Mouse (Mus musculus) lung, postnatal 0 days (tissue): ENCODE data around the gene Chn2. TPM values are rescaled to one million over a fixed set of nuclear protein-coding genes. Genes with fewer than 3 reads are reported as not detected.

Experiments
- ATAC-seq: fragments of 200-750 bp; cut with Nextera tagmentation; 2 replicates; pipeline ENCODE4 v1.8.0; 2017; ENCODE audit warnings: moderate library complexity
- DNase-seq: peaks from one replicate; pipeline ENCODE4 v3.0.0-alpha.2; 2016; ENCODE audit warnings: low spot score
- H3K27ac ChIP-seq: fragments of 300-500 bp; sonication (generic); 2 replicates; pipeline ENCODE4 v1.5.1; 2014; ENCODE audit warnings: antibody characterized with exemption, mild to moderate bottlenecking, low read length, mixed read lengths
- H3K27me3 ChIP-seq: fragments of 300-500 bp; sonication (generic); replicated peaks from 2 replicates; pipeline ENCODE4 v1.6.1; 2014; ENCODE audit warnings: low read length, mixed read lengths; ENCODE audit not compliant: insufficient read depth
- H3K36me3 ChIP-seq: fragments of 300-500 bp; sonication (generic); 2 replicates; pipeline ENCODE4 v1.6.1; 2014; ENCODE audit warnings: low read length, mixed read lengths; ENCODE audit not compliant: insufficient read depth
- H3K4me1 ChIP-seq: fragments of 300-500 bp; sonication (generic); 2 replicates; pipeline ENCODE4 v1.6.1; 2014; ENCODE audit warnings: antibody characterized with exemption, low read depth, low read length, mixed read lengths; ENCODE audit not compliant: insufficient read depth
- H3K4me2 ChIP-seq: fragments of 300-500 bp; sonication (generic); replicated peaks from 2 replicates; pipeline ENCODE4 v1.6.1; 2014; ENCODE audit warnings: low read depth, mild to moderate bottlenecking, low read length, moderate library complexity, mixed read lengths
- H3K4me3 ChIP-seq: fragments of 300-500 bp; sonication (generic); 2 replicates; pipeline ENCODE4 v1.5.1; 2014; ENCODE audit warnings: low read depth, low read length
- H3K9ac ChIP-seq: fragments of 300-500 bp; sonication (generic); replicated peaks from 2 replicates; pipeline ENCODE4 v1.6.1; 2014; ENCODE audit warnings: low read depth, mild to moderate bottlenecking
- H3K9me3 ChIP-seq: fragments of 300-500 bp; sonication (generic); 2 replicates; pipeline ENCODE4 v1.6.1; 2016; ENCODE audit warnings: low read length, mixed read lengths
- CTCF ChIP-seq: IDR thresholded peaks from 2 replicates; pipeline ENCODE4 v1.5.1; 2016; ENCODE audit warnings: antibody characterized with exemption, mild to moderate bottlenecking
- EP300 ChIP-seq: IDR thresholded peaks from 2 replicates; pipeline ENCODE4 v1.6.1; 2016; ENCODE audit warnings: antibody characterized with exemption, mild to moderate bottlenecking, control low read depth
- WGBS: fragments of 180-500 bp; shearing (Covaris S2); extraction: QIAGEN DNeasy Blood & Tissue Kit; methylation state at CpG from one replicate; pipeline ENCODE4 v1.1.7; 2014; 5-methylcytosine and 5-hydroxymethylcytosine counted together
- polyA plus RNA-seq: library from polyadenylated mRNA; unstranded; fragments of >200 nt; fragmentation: Nextera tagmentation; extraction: Ambion mirVana; gene quantifications from 2 replicates; pipeline ENCODE4 v1.2.1, GENCODE M21; 2015

Chn2 gene
- polyA plus RNA-seq, 1 experiment from 2014 or later: 6.8 TPM

GRCm38 (mm10) chr6:54242286-54242685 lies 202.9 kb downstream of the Chn2 start:
- Histone ChIP-seq H3K4me3 (no peak overlapping the region), H3K9ac (no peak overlapping the region), H3K4me1 (no peaks in the 10 kb centered on the region), H3K36me3 (no peaks in the 10 kb centered on the region), H3K27me3 (no peaks in the 10 kb centered on the region), H3K4me2 (no peak overlapping the region), H3K9me3 (no peaks in the 10 kb centered on the region), H3K27ac (no peak overlapping the region)
- TF ChIP-seq CTCF (peak; percentile 12), EP300 (no peak)
- peak; percentile 41 for DNase-seq
- WGBS: 38% methylated on average over 9 of the region's 9 CpGs
- ATAC-seq: peak; percentile 12

- TF ChIP-seq EP300: no peak
- TF ChIP-seq CTCF: no peak
- H3K27ac ChIP-seq: no peak overlapping the region
- no peak overlapping the region for H3K9ac ChIP-seq
- no peak overlapping the region for H3K4me2 ChIP-seq
- ATAC-seq (no peak), DNase-seq (no peak)
- no peaks in the 10 kb centered on the region for H3K27me3 ChIP-seq
- 71% methylated on average over 8 of the region's 8 CpGs for WGBS
- H3K4me3 ChIP-seq: no peak overlapping the region
- no peaks in the 10 kb centered on the region for H3K4me1 ChIP-seq
- no peaks in the 10 kb centered on the region for H3K36me3 ChIP-seq
- H3K9me3 ChIP-seq: no peaks in the 10 kb centered on the region
Observed at GRCm38 (mm10) chr6:54248354-54249252, 209.2 kb downstream of the Chn2 start.

GRCm38 (mm10) chr6:54251401-54252191 lies 212.2 kb downstream of the Chn2 start:
- Histone ChIP-seq H3K9me3 (no peaks in the 10 kb centered on the region), H3K4me2 (no peak overlapping the region), H3K27me3 (no peaks in the 10 kb centered on the region), H3K36me3 (no peaks in the 10 kb centered on the region), H3K9ac (no peak overlapping the region), H3K27ac (no peak overlapping the region), H3K4me1 (no peaks in the 10 kb centered on the region), H3K4me3 (no peak overlapping the region)
- WGBS: 61% methylated on average over 17 of the region's 17 CpGs
- TF ChIP-seq EP300: no peak
- DNase-seq (peak; percentile 37), ATAC-seq (peak; percentile 35; the same call in 1 of the 2 replicates)

GRCm38 (mm10) chr6:54253206-54253605 lies 213.9 kb downstream of the Chn2 start:
- H3K9ac ChIP-seq: no peak overlapping the region
- no peak overlapping the region for H3K4me3 ChIP-seq
- no peaks in the 10 kb centered on the region for H3K36me3 ChIP-seq
- H3K9me3 ChIP-seq: no peaks in the 10 kb centered on the region
- H3K27ac ChIP-seq: no peak overlapping the region
- no peak overlapping the region for H3K4me2 ChIP-seq
- 0 out of 2 replicates have a peak, but pooled peaks have one; percentile 8 for ATAC-seq
- DNase-seq: no peak
- peak; percentile 68 for TF ChIP-seq CTCF
- no peak for TF ChIP-seq EP300
- H3K4me1 ChIP-seq: no peaks in the 10 kb centered on the region
- no peaks in the 10 kb centered on the region for H3K27me3 ChIP-seq
- WGBS: 66% methylated on average over 5 of the region's 5 CpGs

- Histone ChIP-seq H3K4me3 (no peak overlapping the region), H3K9ac (no peak overlapping the region), H3K27ac (no peak overlapping the region), H3K27me3 (no peaks in the 10 kb centered on the region), H3K36me3 (no peaks in the 10 kb centered on the region), H3K4me2 (no peak overlapping the region), H3K4me1 (no peaks in the 10 kb centered on the region), H3K9me3 (no peaks in the 10 kb centered on the region)
- ATAC-seq (peak; percentile 14; the same call in 1 of the 2 replicates), DNase-seq (no peak)
- TF ChIP-seq EP300 (no peak), CTCF (no peak)
- 63% methylated on average over 7 of the region's 7 CpGs for WGBS
Observed at GRCm38 (mm10) chr6:54253881-54254280, 214.5 kb downstream of the Chn2 start.

GRCm38 (mm10) chr6:54254759-54255158 lies 215.4 kb downstream of the Chn2 start:
- Histone ChIP-seq H3K27me3 (no peaks in the 10 kb centered on the region), H3K4me1 (no peaks in the 10 kb centered on the region), H3K36me3 (no peaks in the 10 kb centered on the region), H3K27ac (no peak overlapping the region), H3K9ac (no peak overlapping the region), H3K4me3 (no peak overlapping the region), H3K4me2 (no peak overlapping the region), H3K9me3 (no peaks in the 10 kb centered on the region)
- DNase-seq: no peak
- TF ChIP-seq CTCF (peak; percentile 58), EP300 (no peak)
- WGBS: 64% methylated on average over 6 of the region's 6 CpGs
- ATAC-seq: 0 out of 2 replicates have a peak, but pooled peaks have one; percentile 14
